Mouse (Mus musculus): ENCODE data around the gene Ajuba.
A peak's percentile ranks its signal among the peaks of the same experiment; 100 is the strongest.

The Ajuba gene

DNA sequence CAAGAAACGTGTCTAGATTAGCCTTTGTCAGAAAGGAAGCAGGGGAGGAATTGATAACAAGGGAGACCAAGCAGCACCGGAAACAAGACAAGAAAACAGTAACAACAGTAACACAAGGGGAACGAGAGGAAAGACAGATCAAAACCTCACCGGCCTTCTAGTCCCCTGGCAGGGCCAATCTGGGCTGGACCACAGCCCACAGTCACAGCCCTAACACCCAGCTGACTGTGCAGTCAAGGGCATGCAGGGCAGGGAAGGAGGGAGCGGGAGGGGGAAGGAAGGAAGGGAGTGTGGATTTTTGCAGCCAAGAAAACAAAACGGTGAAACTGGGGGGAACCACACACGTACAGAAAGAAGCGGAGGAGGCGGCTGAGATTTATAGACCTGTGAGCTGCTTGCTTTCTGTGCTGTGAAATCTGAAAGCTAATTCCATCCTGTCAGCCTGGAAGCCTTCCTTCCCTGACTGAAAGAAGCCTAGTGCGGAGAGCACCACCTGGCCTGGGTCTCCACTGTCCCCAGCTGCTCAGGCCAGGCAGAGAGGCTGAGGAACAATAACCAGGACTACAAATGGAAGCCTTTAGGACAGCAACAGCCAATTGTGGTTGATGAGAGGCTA lies 15.1 kb upstream of the Ajuba start:
- DNase-seq (ENCODE audit: low read depth), result no peak

DNA sequence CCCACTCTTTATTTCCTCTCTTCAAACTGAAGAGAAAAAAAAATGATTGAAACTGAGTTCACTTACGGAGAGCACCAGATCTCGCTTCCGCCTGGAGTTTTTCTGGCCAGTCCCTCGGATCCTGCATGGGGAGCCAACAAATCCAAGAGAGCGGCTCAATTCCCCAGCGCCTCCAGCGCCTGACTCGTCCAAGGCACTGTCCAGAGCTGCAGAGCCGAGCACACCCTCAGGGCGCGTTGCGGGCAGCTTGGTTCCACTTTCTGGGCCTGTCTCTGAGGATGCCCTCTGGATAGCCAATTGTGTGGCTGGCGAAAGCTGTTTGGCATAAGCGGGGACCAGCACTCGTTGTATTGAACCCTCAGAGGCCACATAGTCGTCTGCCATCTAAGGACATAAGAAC lies 13.7 kb upstream of the Ajuba start:
- no peak for DNase-seq (ENCODE audit: low read depth)

DNA sequence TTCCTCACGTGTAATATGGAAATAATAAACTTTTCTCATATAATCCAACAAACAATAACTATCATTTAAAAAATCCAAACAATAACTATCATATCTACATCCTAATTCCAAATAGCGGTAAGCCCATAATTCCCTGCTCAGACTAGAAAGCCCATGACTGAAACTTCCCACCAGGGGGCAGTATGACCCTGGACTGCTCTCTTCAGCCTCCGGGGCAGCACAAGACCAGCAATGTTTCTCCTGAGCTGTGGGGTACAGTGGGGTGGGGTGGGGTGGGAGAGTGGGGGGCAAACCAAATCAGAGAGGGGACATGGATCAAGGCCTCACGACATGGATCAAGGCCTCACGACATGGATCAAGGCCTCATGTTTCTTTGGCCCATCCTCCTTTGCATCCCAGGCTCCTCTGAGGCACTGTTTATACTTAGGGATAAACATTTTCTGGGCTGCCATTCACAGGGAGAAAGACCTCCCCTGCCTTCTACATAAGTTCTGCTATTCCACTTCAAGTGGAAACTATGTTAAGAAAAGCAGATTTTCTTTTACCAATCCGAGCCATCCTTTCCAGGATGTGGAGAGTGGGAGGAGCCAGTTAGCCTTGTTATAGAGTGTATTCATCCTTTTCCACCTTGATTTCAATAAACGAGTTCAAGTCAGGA lies 6.5 kb upstream of the Ajuba start:
- peak; percentile 64 for DNase-seq (ENCODE audit: low read depth)

DNA sequence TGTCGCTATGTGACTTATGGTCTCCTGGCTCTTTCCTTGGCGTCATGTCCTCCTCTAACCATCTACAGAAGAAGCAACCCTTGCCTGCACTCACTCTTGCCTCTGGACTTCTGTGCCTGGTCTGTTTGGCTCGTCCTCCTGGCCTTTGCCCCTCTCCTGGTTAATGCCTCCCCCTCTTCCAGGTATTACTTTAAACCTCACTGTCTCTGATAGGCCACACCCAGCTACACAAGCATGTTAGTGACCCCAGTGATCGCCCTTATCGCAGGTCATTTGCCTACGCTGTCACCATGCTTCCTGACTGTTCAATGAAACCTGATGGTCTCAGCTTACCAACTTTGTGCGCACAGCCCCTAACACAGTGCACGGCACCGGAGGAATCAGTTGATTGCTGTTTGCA lies 5.2 kb upstream of the Ajuba start:
- no peak for DNase-seq (ENCODE audit: low read depth)

DNA sequence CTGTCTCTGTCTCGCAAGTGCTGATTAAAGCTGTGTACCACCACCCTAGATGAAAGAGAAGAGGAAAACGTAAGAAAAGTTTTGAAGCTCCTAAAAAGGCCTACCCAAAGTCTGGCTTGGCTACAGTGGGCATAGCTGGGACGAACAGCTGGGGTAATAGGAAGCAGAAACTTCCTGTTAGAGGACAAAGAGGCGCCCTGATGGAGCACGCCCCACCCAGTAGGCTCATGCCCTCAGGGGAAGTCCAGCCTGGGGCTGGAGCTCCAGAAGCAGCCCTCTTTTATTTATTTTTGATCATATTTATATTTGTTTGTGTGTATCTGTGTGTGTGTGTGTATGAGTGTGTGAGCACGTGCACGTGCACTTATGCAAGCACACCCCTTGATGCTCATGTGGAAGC lies 2.3 kb upstream of the Ajuba start:
- no peak for DNase-seq (ENCODE audit: low read depth)

DNA sequence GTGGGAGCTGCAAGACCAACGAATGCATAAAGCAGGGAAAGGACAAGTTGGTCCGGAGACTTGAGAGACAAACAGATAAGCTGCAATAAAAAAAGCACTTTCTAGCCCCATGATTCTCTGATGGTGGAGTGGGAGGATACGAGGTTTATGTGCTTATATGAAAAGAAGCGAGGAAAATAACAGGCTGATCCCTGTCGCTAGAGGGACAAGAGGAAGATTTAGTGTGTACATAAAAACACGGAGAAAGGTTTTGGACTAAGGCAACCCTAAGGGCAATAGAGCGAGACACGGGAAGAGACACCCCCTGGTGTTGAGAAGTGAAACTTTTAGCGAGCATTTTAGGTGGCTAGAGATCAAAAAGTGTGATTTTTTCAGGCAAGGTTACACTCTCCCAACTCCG lies 705 bp upstream of the Ajuba start:
- peak; percentile 59 for DNase-seq (ENCODE audit: low read depth)

DNA sequence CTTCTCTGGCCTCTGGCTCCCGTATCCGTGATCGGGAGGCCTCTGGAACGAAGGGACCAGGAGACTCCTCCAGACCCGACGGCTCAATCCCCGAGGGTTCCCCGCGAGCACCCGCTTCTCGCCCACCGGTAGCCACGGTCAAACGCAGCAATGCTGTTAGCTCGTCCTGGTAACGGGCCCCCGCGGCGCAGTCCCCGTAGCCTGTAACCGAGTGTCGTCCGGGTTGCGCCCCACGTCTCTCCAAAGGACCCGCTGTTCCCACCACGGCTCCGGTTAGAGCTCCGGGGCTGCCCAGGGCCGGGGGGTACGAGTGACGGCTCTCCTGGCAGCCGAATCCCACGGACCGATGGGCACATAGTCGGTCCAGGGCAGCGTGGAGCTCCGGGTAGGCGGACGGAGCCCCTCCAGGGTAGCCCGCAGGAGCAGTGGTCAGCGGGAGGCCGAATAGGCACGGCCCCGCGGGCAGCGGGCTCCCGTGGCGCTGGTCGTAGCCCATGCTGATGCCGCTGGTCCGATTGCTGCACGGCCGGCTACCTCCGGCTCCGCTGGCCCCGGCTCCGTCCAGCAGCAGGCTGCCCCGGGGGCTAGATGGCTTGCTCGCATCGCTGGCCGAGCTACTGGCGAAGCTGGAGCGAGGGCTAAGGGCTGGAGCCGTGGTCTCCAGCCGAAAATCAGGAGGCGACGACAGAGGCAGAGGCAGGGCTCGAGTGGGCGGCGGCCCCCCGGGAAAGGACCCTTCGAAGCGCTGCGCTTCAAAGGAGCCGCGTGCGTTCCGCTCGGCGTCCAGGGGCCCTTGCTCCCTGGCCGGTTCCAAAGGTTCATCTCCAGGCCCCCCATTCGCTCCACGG lies 893 bp downstream of the Ajuba start:
- DNase-seq (ENCODE audit: low read depth), result no peak

DNA sequence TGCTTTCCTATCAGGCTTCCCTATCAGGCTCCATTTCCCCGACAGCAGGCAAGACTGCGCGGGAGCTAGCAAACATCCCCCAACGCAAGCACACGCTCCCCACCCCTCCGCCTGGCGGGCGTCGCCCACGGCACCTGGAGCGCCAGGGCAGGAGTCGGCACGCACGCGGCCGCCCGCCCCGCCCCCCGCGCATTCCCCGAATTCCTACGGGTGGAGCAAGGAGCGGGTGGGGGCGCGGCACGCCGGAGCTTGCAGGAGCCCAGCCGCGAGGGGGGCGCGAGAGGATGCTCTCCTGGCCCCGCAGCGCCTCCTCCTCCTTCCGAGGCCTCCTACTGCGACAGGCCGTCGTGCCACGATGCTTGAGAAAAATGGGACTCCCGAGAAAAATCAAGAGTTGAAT lies 1.7 kb downstream of the Ajuba start:
- no peak for DNase-seq (ENCODE audit: low read depth)

DNA sequence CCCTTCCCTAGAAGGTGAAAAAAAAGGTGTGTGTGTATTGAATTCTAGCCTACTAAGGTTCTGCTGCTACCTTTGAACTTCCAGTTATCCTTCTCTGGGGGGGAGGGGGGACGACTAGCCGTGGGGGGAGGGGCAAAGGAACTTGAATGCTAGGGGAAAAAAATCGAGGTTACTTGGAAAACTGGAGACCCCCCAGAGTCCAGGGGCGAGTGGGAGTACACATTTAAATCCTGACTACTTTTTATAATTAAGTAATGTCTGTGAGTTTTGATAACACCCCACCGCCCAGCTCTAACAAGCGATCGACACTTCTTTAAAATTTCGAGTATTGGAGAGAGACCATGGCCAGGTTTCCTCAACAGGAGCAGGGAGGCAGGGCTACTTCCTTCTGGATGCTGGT lies 2.3 kb downstream of the Ajuba start:
- DNase-seq (ENCODE audit: low read depth), result no peak

DNA sequence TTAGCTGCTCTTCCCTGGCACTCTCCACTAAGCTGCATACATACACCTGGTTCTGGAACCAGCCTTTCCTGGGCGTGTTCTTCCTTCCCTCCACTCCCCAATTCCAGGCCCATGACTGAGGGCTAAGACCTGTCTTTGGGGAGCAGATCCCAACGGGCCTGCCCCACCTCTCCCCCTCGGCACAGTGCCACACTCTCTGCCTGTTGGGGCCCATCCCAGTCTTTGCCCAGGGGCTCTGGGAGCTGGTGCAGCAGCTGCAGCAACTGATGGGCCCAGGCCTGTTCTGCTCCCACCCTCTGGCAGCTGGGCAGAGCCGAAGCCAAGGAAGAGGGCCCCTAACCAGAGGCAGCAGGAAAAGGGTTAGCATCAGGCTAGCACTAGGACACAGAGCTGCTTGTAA lies 3.1 kb downstream of the Ajuba start:
- no peak for DNase-seq (ENCODE audit: low read depth)

DNA sequence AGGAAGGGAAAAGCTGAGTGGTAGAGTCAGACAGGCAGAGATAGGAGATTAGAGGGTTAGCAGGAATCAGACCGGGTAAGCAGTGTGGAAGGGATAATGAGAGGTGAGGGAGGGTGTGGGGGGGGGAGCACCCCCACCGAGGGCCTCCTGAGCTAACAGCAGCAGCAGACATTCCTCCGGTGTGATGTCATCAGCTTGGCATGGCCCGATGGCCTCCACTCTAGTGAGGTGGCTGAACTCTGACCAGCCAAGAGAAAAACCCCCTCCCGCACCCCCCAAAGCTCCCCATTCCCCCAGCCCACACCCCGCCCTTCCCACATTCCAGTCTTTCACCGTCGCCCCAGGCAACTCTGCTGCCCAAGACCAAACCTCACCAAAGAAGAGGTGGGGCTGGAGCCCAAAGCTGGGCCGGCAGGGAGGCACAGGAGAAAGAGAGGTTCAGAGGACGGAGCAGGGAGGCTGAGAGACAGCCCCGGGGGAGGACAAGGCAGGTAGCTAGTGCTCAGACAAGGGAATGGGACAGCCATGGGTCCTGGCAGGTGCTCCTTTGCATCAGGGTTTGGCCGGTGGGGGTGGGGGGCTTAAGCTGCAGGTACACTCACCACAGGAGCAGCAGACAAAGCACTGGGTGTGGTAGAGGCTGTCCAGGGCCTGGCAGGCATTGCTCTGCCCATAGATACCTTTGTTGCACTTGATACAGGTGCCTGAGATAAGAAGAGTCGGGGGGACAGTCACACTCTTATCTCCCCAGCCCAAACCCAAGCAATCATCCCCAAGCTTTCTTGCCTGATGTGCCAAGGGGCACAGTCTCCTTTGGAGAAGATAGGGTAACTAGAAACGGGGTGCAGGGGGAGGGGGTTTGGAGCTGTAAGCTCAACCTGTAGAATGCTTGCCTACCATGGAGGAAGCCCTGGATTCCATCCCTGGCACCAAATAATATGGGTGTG lies 4.3 kb downstream of the Ajuba start:
- no peak for DNase-seq (ENCODE audit: low read depth)

DNA sequence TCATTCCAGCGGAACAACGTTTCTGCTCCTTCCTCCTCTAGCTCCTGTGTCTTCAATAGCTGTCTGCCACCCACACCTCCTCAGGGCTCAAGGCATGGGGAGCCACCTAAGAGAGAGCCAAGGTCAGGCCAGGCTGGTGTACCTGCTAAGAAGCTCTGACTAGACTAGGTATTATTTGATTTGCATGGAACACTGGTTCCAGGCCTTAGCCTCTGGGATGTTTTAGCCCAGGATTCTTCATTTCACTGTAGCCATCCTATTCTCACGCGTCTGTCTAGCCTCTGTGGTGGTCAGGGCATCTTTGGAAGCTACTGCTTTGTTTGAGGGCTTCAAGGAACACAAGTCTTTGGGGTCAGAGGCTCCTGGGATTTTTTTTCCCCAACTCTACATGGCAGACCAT lies 5.2 kb downstream of the Ajuba start:
- DNase-seq (ENCODE audit: low read depth), result no peak

DNA sequence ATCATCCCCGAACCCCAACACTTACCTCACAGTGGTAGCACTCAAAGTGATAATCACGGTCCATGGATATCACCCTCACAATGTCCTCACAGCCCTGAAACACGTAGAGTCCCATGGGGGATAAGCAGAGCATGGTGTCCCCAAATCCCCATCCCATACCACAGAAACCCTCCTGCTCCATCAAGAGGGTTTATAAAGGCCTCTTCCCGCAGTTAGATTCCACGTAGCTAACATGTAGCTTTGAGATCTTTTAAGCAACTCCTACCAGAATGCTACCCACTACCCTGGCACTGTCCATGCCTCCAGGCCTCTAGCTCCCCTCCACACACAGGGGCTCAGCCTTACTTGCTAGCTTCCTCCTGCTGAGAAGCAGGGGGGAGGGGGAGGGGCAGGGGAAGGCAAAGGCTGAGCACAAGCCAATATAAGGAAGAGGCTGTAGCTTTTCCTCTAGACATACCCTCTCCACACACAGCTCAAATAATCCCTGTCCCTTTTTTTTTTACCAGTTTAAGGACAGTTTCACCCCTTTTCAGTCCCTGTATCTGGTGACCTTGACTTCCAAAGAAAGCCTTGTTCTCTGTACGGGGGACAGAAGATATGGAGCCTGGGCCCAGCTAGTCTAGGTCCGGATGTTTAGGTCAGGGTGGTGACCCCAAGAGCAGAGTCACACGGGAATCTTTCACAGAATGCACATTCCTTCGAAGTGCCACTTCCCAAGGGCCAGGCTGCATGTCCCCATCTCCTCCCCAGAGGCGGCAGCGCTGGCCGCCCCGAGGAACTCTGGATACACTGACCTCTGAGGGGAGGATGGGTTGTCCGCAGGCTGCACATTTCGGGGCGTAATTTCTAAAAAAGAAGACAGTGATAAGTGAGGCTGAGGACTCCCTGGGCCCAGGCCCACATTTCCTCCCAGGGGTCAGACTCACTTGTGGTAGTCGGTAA lies 7.6 kb downstream of the Ajuba start:
- no peak for DNase-seq (ENCODE audit: low read depth)

DNA sequence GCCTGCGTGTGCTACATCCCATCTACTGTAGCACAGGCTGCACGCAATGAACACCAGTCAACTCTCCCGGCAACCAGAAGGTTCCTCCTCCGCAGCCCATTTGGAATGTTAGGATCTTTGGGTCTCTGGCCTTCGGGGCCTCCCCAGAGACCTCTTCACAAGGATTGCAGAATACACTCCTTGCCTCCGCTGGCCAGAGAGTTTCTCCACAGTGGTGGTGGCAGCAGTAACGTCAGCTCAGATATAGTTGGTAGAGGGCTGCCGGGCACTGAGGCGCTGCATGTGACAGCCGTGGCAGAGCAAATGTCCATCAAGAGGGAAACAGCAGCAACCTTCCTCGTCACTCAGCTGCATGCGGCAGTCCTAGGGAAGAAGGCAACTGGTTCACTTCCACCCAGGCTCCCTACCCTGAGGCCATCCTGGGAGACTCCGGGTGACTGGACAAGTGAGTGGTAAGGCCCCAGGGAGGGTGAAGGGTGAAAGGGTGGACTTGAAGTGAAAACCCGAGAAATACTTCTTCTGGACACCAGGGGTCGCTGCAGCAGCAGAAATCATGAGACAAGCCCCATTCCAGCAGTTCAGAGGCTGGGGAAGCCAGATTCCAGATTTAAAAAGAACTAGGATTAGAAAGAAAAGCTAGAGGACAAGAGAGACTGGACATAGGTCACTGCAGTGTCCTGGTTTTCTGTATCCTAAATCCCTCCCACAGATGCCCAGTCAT lies 8.5 kb downstream of the Ajuba start:
- peak; percentile 50 for DNase-seq (ENCODE audit: low read depth)

DNA sequence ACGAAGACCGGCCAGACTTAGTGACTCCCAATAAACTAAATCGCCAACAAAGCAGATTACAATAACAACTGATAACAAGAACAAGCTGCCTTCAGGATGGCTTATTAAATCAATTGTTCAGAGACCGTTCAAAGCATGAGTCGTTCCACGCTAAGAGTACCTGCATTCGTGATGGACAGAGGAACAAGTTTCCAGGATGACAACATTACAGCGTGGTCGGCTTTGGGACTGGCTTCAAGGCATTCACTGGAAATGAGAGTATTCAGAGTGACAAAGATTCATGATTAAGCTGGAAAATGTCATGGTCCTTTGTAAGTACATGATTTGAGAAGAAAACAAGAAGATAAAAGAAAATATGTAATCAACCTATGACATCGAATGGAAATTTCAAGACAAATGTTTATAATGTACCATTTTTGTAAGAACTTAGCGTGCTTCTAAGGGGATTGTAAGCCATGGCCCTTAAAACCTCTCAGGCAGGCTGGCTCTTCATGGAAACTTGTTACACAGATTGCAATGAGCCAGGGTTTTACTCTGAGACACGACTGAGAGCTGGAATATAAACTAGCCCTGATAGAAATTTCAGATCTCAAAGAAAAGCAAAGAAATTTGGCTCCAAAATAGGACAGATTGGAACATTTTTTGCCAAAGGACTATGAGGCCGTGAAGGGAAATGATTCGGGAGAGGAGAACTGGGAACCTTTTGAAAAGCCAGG lies 16.7 kb downstream of the Ajuba start:
- DNase-seq (ENCODE audit: low read depth), result no peak

DNA sequence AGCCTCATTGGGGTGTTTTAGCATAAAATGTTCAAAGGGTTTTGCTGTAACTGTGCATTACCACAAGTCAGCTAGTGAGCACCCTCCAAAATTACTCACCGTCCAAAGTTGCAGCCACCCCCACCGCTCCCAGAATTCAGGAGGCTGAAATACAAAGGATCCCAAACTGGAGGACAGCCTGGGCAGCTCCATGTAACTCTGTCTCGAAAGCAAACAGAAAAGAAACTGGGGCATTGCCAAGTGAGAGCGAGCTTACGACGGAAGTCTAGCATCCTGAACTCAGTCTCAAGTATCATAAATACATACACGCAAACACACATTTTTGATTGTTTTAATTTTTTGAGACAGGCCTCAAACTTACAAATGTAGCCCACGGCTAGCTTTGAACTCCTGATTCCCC lies 20.0 kb downstream of the Ajuba start:
- DNase-seq (ENCODE audit: low read depth), result no peak

DNA sequence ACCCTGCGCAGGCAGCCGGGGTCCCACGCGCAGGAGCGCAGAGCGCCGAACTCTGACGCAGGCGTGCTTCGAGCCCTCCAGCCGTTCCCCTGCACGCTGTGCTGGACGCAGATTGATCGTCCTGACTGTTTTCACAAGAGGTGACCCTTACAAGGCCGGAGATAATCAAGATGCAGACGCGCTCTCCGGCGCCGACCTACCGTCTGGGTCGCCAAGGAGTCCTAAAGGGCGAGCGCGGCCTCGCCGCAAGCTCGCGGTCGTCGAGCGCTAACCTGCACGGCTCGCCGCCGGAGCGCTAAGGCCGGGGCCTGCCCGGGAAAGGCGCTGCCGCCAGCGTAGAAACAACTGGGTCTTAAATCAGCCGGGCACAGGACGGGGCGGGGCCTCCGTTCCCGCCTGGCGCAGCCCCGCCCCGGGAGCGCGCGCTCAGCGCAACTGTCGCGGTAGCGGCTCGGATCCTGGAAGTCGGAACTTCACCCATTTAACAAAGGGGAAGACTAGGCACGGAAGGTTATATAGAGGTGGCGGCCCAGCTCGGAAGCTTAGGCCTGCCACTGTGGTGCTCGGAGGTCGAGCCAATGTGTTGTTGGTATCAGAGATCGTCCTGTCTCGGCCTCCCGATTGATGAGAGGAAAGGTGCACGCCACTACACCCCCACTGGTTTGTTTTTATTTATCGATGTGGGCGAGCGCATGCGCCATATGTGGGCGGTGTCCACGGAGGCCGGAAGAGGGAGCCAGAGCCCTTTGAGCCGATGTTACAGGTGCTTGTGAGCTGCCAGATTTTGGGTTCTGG lies 23.2 kb downstream of the Ajuba start, which contains the start of gene Haus4:
Gene Haus4, minus strand, starts transcription at position 642 of the 795 bp plus-strand sequence.
- peak; percentile 84 for DNase-seq (ENCODE audit: low read depth)

DNA sequence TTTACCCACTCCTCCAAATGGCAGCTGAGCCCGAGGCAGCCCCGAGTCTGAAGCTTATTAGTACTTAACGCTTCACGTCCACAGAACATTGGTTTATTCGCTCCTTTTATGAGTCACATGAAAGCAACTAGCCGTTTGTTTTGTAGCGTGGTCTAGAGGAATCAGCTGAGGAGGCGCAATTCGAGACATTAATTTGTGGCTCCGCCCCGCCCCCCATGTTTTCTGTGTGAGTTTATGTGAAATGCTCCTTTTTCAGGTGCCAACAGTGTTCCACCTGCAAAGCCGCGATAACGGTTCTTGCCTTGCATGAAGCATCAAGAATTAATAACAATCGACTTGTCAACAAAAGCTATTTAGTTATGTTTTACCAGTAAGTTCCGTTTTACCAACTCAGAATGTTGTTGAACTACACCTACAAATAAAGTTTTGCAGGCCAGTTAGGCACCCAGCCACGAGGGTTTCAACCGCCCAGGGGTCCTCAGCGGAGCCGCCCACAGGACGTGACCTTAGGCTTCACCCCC lies 23.8 kb downstream of the Ajuba start:
- peak; percentile 44 for DNase-seq (ENCODE audit: low read depth)

Measured in c-Kit-positive CD71-negative TER-119-negative erythroid progenitor cells, embryonic 14.5 days (primary cell).